Comparison of ENCODE assay signal across 11 mouse cellular contexts in genomic region chr12:84388774-84389400, GRCm38 (mm10). TPM values are rescaled to one million over a fixed set of nuclear protein-coding genes. Genes with fewer than 3 reads are reported as not detected.
DNase-seq lines count a peak whose midpoint lies in the region; ATAC-seq and TF ChIP-seq lines count a peak whose summit lies in the region.
"Had no signal": no experiment of that assay in that cellular context is flagged by ENCODE, and none has a peak within 500 bp of the region (broad histone marks: within the 10 kb centered on the region; RNA-seq: fewer than 3 reads in every experiment).

No protein-coding gene starts in this region.

- H3K79me2 ChIP-seq in liver, adult 2 months (ENCODE audit: control insufficient read depth, insufficient read depth, low read length) = no peaks in the 10 kb centered on the region; the same call in 1 of the 2 replicates

- TF ChIP-seq POLR2A in liver, adult 2 months (IDR thresholded peaks at IDR 0.05; ENCODE audit: extremely low read depth, insufficient read depth, low read length) = no peak

- H3K4me2 ChIP-seq in liver, embryonic 11.5 days = no peak overlapping the region
- no peak overlapping the region for H3K4me2 ChIP-seq in forebrain, embryonic 14.5 days (ENCODE audit: low read length)

- H3K4me1 ChIP-seq in liver, adult 2 months (ENCODE audit: control insufficient read depth, insufficient read depth, low read length) = peaks cover 11% of the 10 kb centered on the region
- no peaks in the 10 kb centered on the region for H3K4me1 ChIP-seq in liver, embryonic 11.5 days (replicated peaks; ENCODE audit: control insufficient read depth, insufficient read depth, low read length)
- H3K4me1 ChIP-seq in megakaryocyte, embryonic 14.5 days = peaks cover 33% of the 10 kb centered on the region
- no peaks in the 10 kb centered on the region for H3K4me1 ChIP-seq in forebrain, embryonic 14.5 days (ENCODE audit: control insufficient read depth, insufficient read depth, low read length)

- DNase-seq in liver, adult 2 months (ENCODE audit: extremely low read depth, low read depth, low spot score) = no peak
- no peak for DNase-seq in liver, embryonic 11.5 days (ENCODE audit: low spot score)
- peak; percentile 25 for DNase-seq in CD4-positive helper T cell, adult 2 months (ENCODE audit: low read depth, low spot score)
- peak; percentile 50 for DNase-seq in R1 (ENCODE audit: low read depth, low spot score)
- no peak for DNase-seq in right cerebral cortex, adult 18-20 months
- no peak for DNase-seq in forebrain, embryonic 14.5 days (ENCODE audit: low spot score)
- DNase-seq: gastrocnemius, postnatal 25 days had no signal

- WGBS in liver, adult 2 months = 58% methylated on average over 14 of the region's 14 CpGs
- 46% methylated on average over 14 of the region's 14 CpGs for WGBS in liver, embryonic 11.5 days
- 79% methylated on average over 14 of the region's 14 CpGs for WGBS in forebrain, embryonic 14.5 days

- TF ChIP-seq CTCF in liver, adult 2 months (IDR thresholded peaks at IDR 0.05; ENCODE audit: low read depth, low read length) = no peak

- peak overlapping the region; percentile 14; the same call in 1 of the 2 replicates for H3K27ac ChIP-seq in liver, adult 2 months (replicated peaks; ENCODE audit: insufficient read depth, low read depth, low read length)
- H3K27ac ChIP-seq in liver, embryonic 11.5 days (ENCODE audit: low read depth, low read length) = no peak overlapping the region
- no peak overlapping the region for H3K27ac ChIP-seq in forebrain, embryonic 14.5 days (ENCODE audit: low read depth, low read length)
- H3K27ac ChIP-seq: liver, embryonic 14.5 days had no signal

- no peak overlapping the region for H3K4me3 ChIP-seq in liver, adult 2 months (ENCODE audit: insufficient read depth, low read depth, low read length)
- H3K4me3 ChIP-seq in liver, embryonic 11.5 days (ENCODE audit: low read depth, low read length) = no peak overlapping the region
- H3K4me3 ChIP-seq in megakaryocyte, embryonic 14.5 days (replicated peaks) = peak overlapping the region; percentile 83
- no peak overlapping the region for H3K4me3 ChIP-seq in forebrain, embryonic 14.5 days (ENCODE audit: low read depth, low read length)
- H3K4me3 ChIP-seq: myocyte had no signal

- no peaks in the 10 kb centered on the region for H3K27me3 ChIP-seq in liver, adult 2 months (ENCODE audit: control insufficient read depth, insufficient read depth, low read length)
- H3K27me3 ChIP-seq in liver, embryonic 11.5 days (replicated peaks; ENCODE audit: control insufficient read depth, insufficient read depth, low read length) = no peaks in the 10 kb centered on the region
- H3K27me3 ChIP-seq in megakaryocyte, embryonic 14.5 days (replicated peaks) = no peaks in the 10 kb centered on the region
- no peaks in the 10 kb centered on the region for H3K27me3 ChIP-seq in forebrain, embryonic 14.5 days (replicated peaks; ENCODE audit: control insufficient read depth, insufficient read depth, low read length)
- H3K27me3 ChIP-seq: Patski had no signal

- ATAC-seq in liver, embryonic 11.5 days (replicated peaks; ENCODE audit: low FRiP score) = no peak
- ATAC-seq in forebrain, embryonic 14.5 days = no peak
- ATAC-seq: Patski had no signal

- no peaks in the 10 kb centered on the region for H3K9me3 ChIP-seq in liver, embryonic 11.5 days (ENCODE audit: control insufficient read depth, low read length)
- H3K9me3 ChIP-seq in megakaryocyte, embryonic 14.5 days = no peaks in the 10 kb centered on the region
- no peaks in the 10 kb centered on the region for H3K9me3 ChIP-seq in forebrain, embryonic 14.5 days (replicated peaks; ENCODE audit: control insufficient read depth, low read length)

- no peak overlapping the region for H3K9ac ChIP-seq in liver, adult 2 months (ENCODE audit: low read depth, low read length)
- H3K9ac ChIP-seq in liver, embryonic 11.5 days (ENCODE audit: low read depth, low read length) = no peak overlapping the region
- H3K9ac ChIP-seq in forebrain, embryonic 14.5 days (ENCODE audit: low read length) = no peak overlapping the region
- H3K9ac ChIP-seq: liver, embryonic 14.5 days had no signal

- peaks cover 50% of the 10 kb centered on the region for H3K36me3 ChIP-seq in liver, adult 2 months (ENCODE audit: control insufficient read depth, insufficient read depth, low read length)
- H3K36me3 ChIP-seq in liver, embryonic 11.5 days (ENCODE audit: control insufficient read depth, insufficient read depth, low read length) = no peaks in the 10 kb centered on the region
- peaks cover 31% of the 10 kb centered on the region for H3K36me3 ChIP-seq in megakaryocyte, embryonic 14.5 days (replicated peaks; ENCODE audit: low read length)
- no peaks in the 10 kb centered on the region for H3K36me3 ChIP-seq in forebrain, embryonic 14.5 days (ENCODE audit: control insufficient read depth, insufficient read depth, low read length)

RNA-seq across cellular contexts. Expression of gene Entpd5, which starts 19.9 kb away (rescaled TPM):
- 157 and 161 TPM in 2 replicates for total RNA-seq in liver, adult 2 months (2014; rRNA removed)
- 52.6 and 62.7 TPM in 2 replicates for polyA plus RNA-seq in liver, adult 2 months (2012; rRNA removed)
- polyA plus RNA-seq in liver, embryonic 11.5 days (2014; fragmentation: Nextera tagmentation; extraction: Ambion mirVana) = 14.0 and 14.1 TPM in 2 replicates
- 0.83 and 1.0 TPM in 2 replicates for polyA plus RNA-seq in megakaryocyte, embryonic 14.5 days (2012; ENCODE audit: insufficient read depth, low replicate concordance)
- 8.0 and 8.5 TPM in 2 replicates for polyA plus RNA-seq in forebrain, embryonic 14.5 days (2014; fragmentation: Nextera tagmentation; extraction: Ambion mirVana)

RNA-seq across cellular contexts. Expression of gene Bbof1, which starts 20.0 kb away (rescaled TPM):
- total RNA-seq in liver, adult 2 months (2014; rRNA removed) = 0.18 and 0.27 TPM in 2 replicates
- not detected in 2 replicates for polyA plus RNA-seq in liver, adult 2 months (2012; rRNA removed)
- 1.0 TPM in 2 replicates for polyA plus RNA-seq in liver, embryonic 11.5 days (2014; fragmentation: Nextera tagmentation; extraction: Ambion mirVana)
- polyA plus RNA-seq in megakaryocyte, embryonic 14.5 days (2012; ENCODE audit: insufficient read depth, low replicate concordance) = 0.95 TPM in 1 of 2 replicates, not detected in the other
- polyA plus RNA-seq in forebrain, embryonic 14.5 days (2014; fragmentation: Nextera tagmentation; extraction: Ambion mirVana) = 0.94 and 3.3 TPM in 2 replicates

RNA-seq across cellular contexts. Expression of gene Fam161b, which starts 27.3 kb away (rescaled TPM):
- 0.09 and 0.13 TPM in 2 replicates for total RNA-seq in liver, adult 2 months (2014; rRNA removed)
- polyA plus RNA-seq in liver, adult 2 months (2012; rRNA removed) = 0.15 and 0.16 TPM in 2 replicates
- 4.7 and 4.9 TPM in 2 replicates for polyA plus RNA-seq in liver, embryonic 11.5 days (2014; fragmentation: Nextera tagmentation; extraction: Ambion mirVana)
- 0.09 TPM in 1 of 2 replicates, not detected in the other for polyA plus RNA-seq in megakaryocyte, embryonic 14.5 days (2012; ENCODE audit: insufficient read depth, low replicate concordance)
- 8.5 and 12.8 TPM in 2 replicates for polyA plus RNA-seq in forebrain, embryonic 14.5 days (2014; fragmentation: Nextera tagmentation; extraction: Ambion mirVana)

RNA-seq across cellular contexts. Expression of gene Coq6, which starts 27.4 kb away (rescaled TPM):
- 21.2 and 23.0 TPM in 2 replicates for total RNA-seq in liver, adult 2 months (2014; rRNA removed)
- polyA plus RNA-seq in liver, adult 2 months (2012; rRNA removed) = 25.1 and 27.8 TPM in 2 replicates
- 43.6 and 51.7 TPM in 2 replicates for polyA plus RNA-seq in liver, embryonic 11.5 days (2014; fragmentation: Nextera tagmentation; extraction: Ambion mirVana)
- 1.5 and 4.0 TPM in 2 replicates for polyA plus RNA-seq in megakaryocyte, embryonic 14.5 days (2012; ENCODE audit: insufficient read depth, low replicate concordance)
- polyA plus RNA-seq in forebrain, embryonic 14.5 days (2014; fragmentation: Nextera tagmentation; extraction: Ambion mirVana) = 48.6 and 57.6 TPM in 2 replicates

RNA-seq across cellular contexts. Expression of gene Rnf113a2, which starts 28.1 kb away (rescaled TPM):
- 5.0 and 5.9 TPM in 2 replicates for total RNA-seq in liver, adult 2 months (2014; rRNA removed)
- polyA plus RNA-seq in liver, adult 2 months (2012; rRNA removed) = 2.8 TPM in 2 replicates
- 20.9 and 25.6 TPM in 2 replicates for polyA plus RNA-seq in liver, embryonic 11.5 days (2014; fragmentation: Nextera tagmentation; extraction: Ambion mirVana)
- 1.7 and 24.6 TPM in 2 replicates for polyA plus RNA-seq in megakaryocyte, embryonic 14.5 days (2012; ENCODE audit: insufficient read depth, low replicate concordance)
- polyA plus RNA-seq in forebrain, embryonic 14.5 days (2014; fragmentation: Nextera tagmentation; extraction: Ambion mirVana) = 27.6 and 30.4 TPM in 2 replicates

Comparison
In these comparisons a context has a peak if more than half of its experiments do, and no peak if none do; other contexts are left out.
1. DNase-seq: peak in CD4-positive helper T cell, adult 2 months (single experiment) and R1 (single experiment); none in liver, adult 2 months (single experiment), liver, embryonic 11.5 days (single experiment), right cerebral cortex, adult 18-20 months (single experiment) and forebrain, embryonic 14.5 days (single experiment).